Mouse (Mus musculus): Measurements from ENCODE around the gene Tubgcp3. TPM values are rescaled to one million over a fixed set of nuclear protein-coding genes. Genes with fewer than 3 reads are reported as not detected.
"Not testable (repeated sequence)": the region's sequence is repeated elsewhere in the genome, so short reads cannot be mapped to it uniquely, and the experiment has no call there.

The Tubgcp3 gene
- total RNA-seq, 2 experiments from 2014 or later: 8.6 to 8.9 TPM

GRCm38 (mm10) chr8:12629079-12629478, 43.0 kb downstream of the Tubgcp3 start:
- no peak overlapping the region for H3K4me3 ChIP-seq

GRCm38 (mm10) chr8:12625890-12626289, 46.2 kb downstream of the Tubgcp3 start:
- DNase-seq: no peak
- TF ChIP-seq CTCF (IDR thresholded peaks at IDR 0.05): no peak
- no peak overlapping the region for H3K4me3 ChIP-seq
- intact Hi-C loops (cut with DNase I): loop anchor here (5.0 kb wide), 1 partner anchor 669 kb away; no protein-coding TSS in a partner anchor
- no peak overlapping the region for H3K27ac ChIP-seq

More at GRCm38 (mm10) chr8:12629079-12629478, 43.0 kb downstream of the Tubgcp3 start:
- TF ChIP-seq CTCF (IDR thresholded peaks at IDR 0.05): peak; percentile 78
- intact Hi-C loops (cut with DNase I): loop anchor here (5.0 kb wide), 1 partner anchor 672 kb away; no protein-coding TSS in a partner anchor
- peak; percentile 53 for DNase-seq
- H3K27ac ChIP-seq: no peak overlapping the region

- intact Hi-C loops (cut with DNase I): no loop called here
- no peak for DNase-seq
- Histone ChIP-seq H3K4me3 (no peak overlapping the region), H3K27ac (no peak overlapping the region)
- TF ChIP-seq CTCF (IDR thresholded peaks at IDR 0.05): no peak
Measured at GRCm38 (mm10) chr8:12621550-12622222, 50.4 kb downstream of the Tubgcp3 start.

GRCm38 (mm10) chr8:12617369-12617768, 54.7 kb downstream of the Tubgcp3 start:
- H3K27ac ChIP-seq; H3K4me3 ChIP-seq; intact Hi-C loops (cut with DNase I); DNase-seq: not testable (repeated sequence)

GRCm38 (mm10) chr8:12613201-12613600, 58.8 kb downstream of the Tubgcp3 start:
- TF ChIP-seq CTCF (IDR thresholded peaks at IDR 0.05): no peak

GRCm38 (mm10) chr8:12609752-12610449, 62.1 kb downstream of the Tubgcp3 start:
- intact Hi-C loops (cut with DNase I): loop anchor here (5.0 kb wide), 1 partner anchor 67 kb away; no protein-coding TSS in a partner anchor
- Histone ChIP-seq H3K4me3 (no peak overlapping the region), H3K27ac (no peak overlapping the region)
- no peak for TF ChIP-seq CTCF (IDR thresholded peaks at IDR 0.05)
- no peak for DNase-seq

More at GRCm38 (mm10) chr8:12613201-12613600, 58.8 kb downstream of the Tubgcp3 start:
- Histone ChIP-seq H3K4me3 (no peak overlapping the region), H3K27ac (no peak overlapping the region)
- no peak for DNase-seq
- intact Hi-C loops (cut with DNase I): no loop called here

GRCm38 (mm10) chr8:12608810-12609209, 63.2 kb downstream of the Tubgcp3 start:
- DNase-seq: no peak
- no peak overlapping the region for H3K4me3 ChIP-seq
- intact Hi-C loops (cut with DNase I): loop anchor here (5.0 kb wide), 1 partner anchor 68 kb away; no protein-coding TSS in a partner anchor
- TF ChIP-seq CTCF (IDR thresholded peaks at IDR 0.05): no peak
- H3K27ac ChIP-seq: no peak overlapping the region

GRCm38 (mm10) chr8:12607223-12607622, 64.8 kb downstream of the Tubgcp3 start:
- H3K27ac ChIP-seq: no peak overlapping the region
- no peak overlapping the region for H3K4me3 ChIP-seq
- DNase-seq: peak; percentile 73
- intact Hi-C loops (cut with DNase I): loop anchor here (2.0 to 5.0 kb wide), 2 partner anchors 70 to 650 kb away; no protein-coding TSS in a partner anchor
- peak; percentile 85 for TF ChIP-seq CTCF (IDR thresholded peaks at IDR 0.05)

- Histone ChIP-seq H3K4me3 (no peak overlapping the region), H3K27ac (no peak overlapping the region)
- intact Hi-C loops (cut with DNase I): no loop called here
- no peak for DNase-seq
- TF ChIP-seq CTCF (IDR thresholded peaks at IDR 0.05): no peak
Measured at GRCm38 (mm10) chr8:12583785-12584184, 88.3 kb downstream of the Tubgcp3 start.

- H3K27ac ChIP-seq; intact Hi-C loops (cut with DNase I); DNase-seq; H3K4me3 ChIP-seq: not testable (repeated sequence)
Measured at GRCm38 (mm10) chr8:12579339-12579999, 92.6 kb downstream of the Tubgcp3 start.

GRCm38 (mm10) chr8:12576739-12577138, 95.3 kb downstream of the Tubgcp3 start:
- intact Hi-C loops (cut with DNase I): no loop called here
- no peak for TF ChIP-seq CTCF (IDR thresholded peaks at IDR 0.05)
- Histone ChIP-seq H3K4me3 (no peak overlapping the region), H3K27ac (no peak overlapping the region)
- DNase-seq: no peak

GRCm38 (mm10) chr8:12576003-12576402, 96.0 kb downstream of the Tubgcp3 start:
- H3K27ac ChIP-seq: no peak overlapping the region
- TF ChIP-seq CTCF (IDR thresholded peaks at IDR 0.05): no peak
- intact Hi-C loops (cut with DNase I): no loop called here
- no peak overlapping the region for H3K4me3 ChIP-seq
- DNase-seq: no peak
